Mouse (Mus musculus): Measurements from ENCODE around the gene Srgap2.

The Srgap2 gene

GRCm38 (mm10) chr1:131239576-131240193 lies 287.5 kb downstream of the Srgap2 start:
- DNase-seq = peak; percentile 61

GRCm38 (mm10) chr1:131238931-131239381 lies 288.2 kb downstream of the Srgap2 start:
- peak; percentile 68 to 74 for DNase-seq

GRCm38 (mm10) chr1:131236077-131236476 lies 291.1 kb downstream of the Srgap2 start:
- DNase-seq = no peak

Measured in cerebellum, postnatal 25 days (tissue).